Mouse (Mus musculus): ENCODE results near the gene Gm609.

Gm609 gene

GRCm38 (mm10) chr16:45397440-45397839 lies 95.3 kb downstream of the Gm609 start:
- DNase-seq (ENCODE audit: low read depth, low spot score) = no peak

DNA sequence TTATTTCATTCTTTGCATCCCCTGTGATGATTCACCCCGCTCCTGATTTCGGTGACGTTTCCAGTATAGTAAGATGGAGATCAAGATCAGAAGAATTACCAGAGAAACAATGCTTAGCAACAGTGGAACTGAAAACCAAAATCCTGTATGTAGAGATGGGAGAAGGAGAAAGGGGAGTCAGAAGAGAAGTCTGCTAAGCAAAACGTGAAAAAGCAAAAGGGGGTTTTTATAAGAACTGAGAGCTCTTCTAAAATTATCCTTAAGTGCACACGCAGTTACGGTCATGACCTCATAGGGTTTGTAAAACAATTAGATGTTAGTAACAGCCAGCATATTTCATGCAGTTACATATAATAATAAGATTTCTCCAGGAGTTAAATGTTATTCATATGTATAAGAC lies 100.5 kb downstream of the Gm609 start:
- no peak for DNase-seq (ENCODE audit: low read depth, low spot score)

- no peak for DNase-seq (ENCODE audit: low read depth, low spot score)
Observed at GRCm38 (mm10) chr16:45391680-45392079, 101.1 kb downstream of the Gm609 start.

- DNase-seq (ENCODE audit: low read depth, low spot score) = no peak
Observed at GRCm38 (mm10) chr16:45390286-45390956, 102.3 kb downstream of the Gm609 start.

DNA sequence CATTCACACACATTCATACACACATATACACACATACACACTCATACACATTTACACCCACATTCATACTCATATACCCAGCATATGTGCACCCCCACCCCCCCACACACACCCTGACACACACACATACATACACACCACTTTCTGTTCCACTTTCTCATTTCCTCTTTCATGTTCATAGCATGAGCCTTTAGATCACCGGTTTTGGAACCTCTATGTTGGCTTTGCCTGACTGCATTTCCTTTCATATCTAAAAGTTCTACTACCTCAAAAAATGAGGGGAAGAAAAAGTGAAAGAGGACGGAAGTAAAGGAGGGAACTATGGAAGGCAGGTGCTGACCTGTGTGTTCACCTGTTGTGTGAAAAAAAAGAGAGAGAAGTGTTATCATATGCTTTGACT lies 102.9 kb downstream of the Gm609 start:
- DNase-seq (ENCODE audit: low read depth, low spot score) = no peak

DNA sequence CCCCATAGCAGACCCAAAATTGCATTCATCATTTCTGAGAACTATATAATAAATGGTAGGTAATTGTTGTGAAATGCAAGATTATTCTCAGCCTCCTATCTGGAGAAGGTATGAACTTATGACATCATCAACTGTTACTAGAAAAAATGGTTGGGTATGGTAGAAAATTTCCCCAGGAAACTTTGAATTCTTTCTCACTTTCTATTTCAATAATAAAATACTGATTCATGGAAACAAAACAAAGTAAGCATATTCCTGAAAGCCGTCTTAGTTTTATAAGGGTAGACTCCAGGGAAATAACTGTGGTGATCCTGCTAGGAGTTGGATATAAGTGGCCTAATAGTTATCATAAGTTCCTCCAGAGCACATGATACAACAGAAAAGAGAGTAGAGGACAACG lies 103.7 kb downstream of the Gm609 start:
- no peak for DNase-seq (ENCODE audit: low read depth, low spot score)

DNA sequence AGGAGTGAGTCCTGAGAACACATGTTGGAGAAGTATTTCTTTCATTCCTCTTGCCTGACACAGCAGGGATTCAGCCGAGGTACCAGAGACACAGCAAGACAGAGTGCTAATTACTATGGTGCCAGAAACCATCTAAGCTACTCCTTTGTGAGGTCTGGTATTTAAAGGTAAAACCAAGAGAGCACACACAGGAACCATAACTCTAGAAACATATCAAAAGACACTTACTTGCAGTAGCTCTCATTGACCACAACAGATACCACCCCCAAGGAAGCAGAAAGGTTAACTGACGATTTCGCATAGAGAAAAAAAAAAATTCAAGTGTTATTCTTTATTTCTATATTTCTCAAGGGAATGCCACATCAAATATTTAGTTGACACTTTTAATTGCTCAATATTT lies 111.0 kb downstream of the Gm609 start:
- DNase-seq (ENCODE audit: low read depth, low spot score) = no peak

DNA sequence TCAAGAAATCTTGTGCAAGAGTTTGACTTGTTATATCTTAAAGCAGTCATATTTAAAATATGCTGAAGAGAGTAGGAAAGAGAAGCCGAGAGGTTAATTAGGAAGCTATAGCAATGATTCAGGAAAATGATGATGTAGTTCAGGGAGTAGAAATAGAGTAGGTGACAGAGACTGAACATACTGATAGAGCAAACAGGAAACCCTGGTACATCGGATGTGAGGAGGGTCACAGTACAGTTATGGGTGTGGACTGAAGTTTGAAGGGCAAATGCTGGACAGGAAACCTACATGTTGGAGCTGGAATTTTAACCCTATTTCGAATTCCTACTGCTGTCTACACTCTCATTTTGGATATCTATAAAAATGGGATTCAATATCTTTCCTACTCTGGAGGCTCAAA lies 113.8 kb downstream of the Gm609 start:
- no peak for DNase-seq (ENCODE audit: low read depth, low spot score)

GRCm38 (mm10) chr16:45378147-45378943 lies 114.4 kb downstream of the Gm609 start:
- DNase-seq (ENCODE audit: low read depth, low spot score) = no peak

DNA sequence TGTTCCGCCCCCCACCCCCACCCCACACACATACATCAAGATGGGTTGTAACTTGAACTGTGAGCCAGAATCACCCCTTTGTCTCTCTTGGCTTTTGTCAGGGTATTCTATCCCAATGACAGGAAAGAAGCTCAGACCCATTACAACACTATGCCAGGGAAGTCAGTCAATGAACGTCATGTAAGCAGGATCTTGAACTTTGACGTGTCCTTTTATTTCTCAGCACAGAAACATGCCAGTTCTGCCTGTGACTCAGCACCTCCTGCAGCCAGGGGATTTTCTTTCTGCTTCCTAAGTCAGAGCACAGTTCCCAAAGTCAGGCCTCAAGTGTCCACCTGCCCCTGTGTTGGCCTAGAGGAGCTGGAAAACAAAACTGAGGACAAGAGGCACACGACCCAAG lies 115.4 kb downstream of the Gm609 start:
- DNase-seq (ENCODE audit: low read depth, low spot score) = no peak

- no peak for DNase-seq (ENCODE audit: low read depth, low spot score)
Observed at GRCm38 (mm10) chr16:45376812-45377211, 116.0 kb downstream of the Gm609 start.

DNA sequence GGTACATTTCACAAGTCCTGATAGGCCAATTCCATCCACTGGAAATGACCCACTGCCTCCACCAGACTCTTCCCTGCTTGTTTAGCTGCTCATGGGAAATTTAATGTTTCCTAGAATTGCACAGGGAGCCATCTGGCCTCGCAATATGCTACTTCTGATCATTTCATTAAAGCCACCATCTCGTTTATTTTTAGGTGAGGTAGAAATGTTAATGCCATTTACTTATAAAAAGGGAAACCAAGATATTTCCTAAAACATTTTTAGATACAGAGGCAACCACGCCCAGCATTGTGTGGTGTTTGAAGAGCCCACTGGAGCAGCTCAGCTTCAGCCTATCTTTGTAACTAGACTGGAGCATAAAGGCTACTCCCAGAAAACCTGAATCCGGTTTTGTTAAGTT lies 116.5 kb downstream of the Gm609 start:
- no peak for DNase-seq (ENCODE audit: low read depth, low spot score)

GRCm38 (mm10) chr16:45375506-45376225 lies 117.1 kb downstream of the Gm609 start:
- DNase-seq (ENCODE audit: low read depth, low spot score) = no peak

- DNase-seq (ENCODE audit: low read depth, low spot score) = no peak
Observed at GRCm38 (mm10) chr16:45374074-45374473, 118.7 kb downstream of the Gm609 start.

DNA sequence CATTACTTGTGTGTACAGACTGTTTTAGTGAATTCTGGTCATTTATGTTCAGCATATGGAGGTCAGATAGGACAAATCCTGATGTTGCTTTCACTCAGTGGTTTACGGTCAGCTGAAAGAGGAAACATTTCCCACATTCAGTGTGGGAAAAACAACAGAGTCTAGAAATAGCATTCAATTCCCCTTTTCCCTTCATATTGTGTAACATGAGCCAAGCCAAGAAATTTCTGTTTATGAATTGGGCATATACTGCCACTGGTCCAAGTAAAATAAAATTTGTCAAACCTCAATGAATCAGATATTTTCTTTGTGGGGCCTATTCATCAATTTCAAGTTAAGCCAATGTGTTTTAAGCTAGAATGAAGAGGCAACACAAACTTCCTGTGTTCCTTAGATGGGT lies 121.7 kb downstream of the Gm609 start:
- DNase-seq (ENCODE audit: low read depth, low spot score) = no peak

DNA sequence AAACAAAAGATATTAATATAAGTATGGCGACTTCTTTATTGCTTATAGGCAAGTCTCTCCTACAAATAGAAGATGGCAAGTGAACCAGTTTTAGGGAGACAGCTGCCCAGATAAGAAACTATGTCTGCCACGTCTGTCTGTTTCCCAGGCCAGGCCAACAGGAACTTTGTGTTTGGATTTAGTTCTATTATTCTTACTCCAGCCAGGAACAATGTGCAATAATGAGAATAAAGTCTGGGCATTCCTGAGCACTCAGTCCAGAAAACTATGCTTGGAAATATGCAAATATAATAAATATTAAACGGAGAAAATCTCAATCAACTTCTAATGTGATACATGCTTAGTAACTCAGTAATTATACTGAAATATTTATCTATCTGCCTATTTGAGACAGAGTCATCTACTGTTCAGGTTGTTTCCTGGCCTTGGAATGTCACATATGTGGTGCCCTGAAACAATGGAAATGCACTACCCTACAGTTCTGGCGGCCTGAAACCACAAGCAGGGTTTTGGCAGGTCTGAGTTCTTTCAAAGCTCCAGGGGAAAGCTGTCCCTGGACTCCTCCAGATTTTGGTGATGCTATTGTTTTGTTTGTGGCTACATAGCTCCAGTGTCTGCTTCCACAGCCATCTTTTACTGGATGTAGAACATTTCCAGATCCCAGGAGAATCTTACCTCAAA lies 123.3 kb downstream of the Gm609 start:
- DNase-seq (ENCODE audit: low read depth, low spot score) = no peak

DNA sequence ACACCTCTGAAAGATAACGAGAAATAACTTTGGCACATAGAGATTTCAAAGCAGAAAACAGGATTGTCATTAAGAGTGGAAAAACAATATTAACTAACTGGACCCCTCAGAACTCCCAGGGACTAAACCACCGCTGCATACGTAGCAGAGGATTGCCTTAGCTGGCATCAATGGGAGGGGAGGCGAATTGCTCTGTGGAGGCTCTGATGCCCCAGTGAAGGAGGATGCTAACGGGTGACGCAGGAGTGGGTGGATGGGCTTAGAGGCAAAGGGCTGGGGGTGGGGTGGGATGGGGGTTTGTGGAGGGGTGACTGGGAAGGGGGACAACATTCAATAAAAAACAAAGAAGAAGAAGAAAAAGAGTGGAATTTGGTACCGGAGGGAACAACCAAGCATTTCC lies 126.7 kb downstream of the Gm609 start:
- DNase-seq (ENCODE audit: low read depth, low spot score) = no peak

DNA sequence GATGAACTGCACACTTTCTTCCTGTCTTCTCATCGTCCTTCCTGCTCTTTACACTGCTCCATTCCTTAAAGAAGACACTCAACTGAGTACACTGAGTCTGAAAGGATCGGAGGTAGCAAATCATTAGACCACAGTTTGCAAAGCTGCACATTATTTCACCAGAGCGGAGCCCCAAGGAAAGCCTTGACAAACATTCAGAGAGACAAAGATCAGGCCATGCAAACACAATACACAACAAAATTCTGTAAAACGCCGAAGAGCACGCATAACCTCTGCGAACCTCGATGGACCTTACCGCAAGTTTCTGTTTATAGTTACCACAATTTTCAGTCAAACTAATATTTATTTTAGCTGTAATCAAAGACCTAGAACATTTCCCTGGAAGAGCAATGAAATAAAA lies 127.4 kb downstream of the Gm609 start:
- no peak for DNase-seq (ENCODE audit: low read depth, low spot score)

- no peak for DNase-seq (ENCODE audit: low read depth, low spot score)
Observed at GRCm38 (mm10) chr16:45364627-45365026, 128.1 kb downstream of the Gm609 start.

DNA sequence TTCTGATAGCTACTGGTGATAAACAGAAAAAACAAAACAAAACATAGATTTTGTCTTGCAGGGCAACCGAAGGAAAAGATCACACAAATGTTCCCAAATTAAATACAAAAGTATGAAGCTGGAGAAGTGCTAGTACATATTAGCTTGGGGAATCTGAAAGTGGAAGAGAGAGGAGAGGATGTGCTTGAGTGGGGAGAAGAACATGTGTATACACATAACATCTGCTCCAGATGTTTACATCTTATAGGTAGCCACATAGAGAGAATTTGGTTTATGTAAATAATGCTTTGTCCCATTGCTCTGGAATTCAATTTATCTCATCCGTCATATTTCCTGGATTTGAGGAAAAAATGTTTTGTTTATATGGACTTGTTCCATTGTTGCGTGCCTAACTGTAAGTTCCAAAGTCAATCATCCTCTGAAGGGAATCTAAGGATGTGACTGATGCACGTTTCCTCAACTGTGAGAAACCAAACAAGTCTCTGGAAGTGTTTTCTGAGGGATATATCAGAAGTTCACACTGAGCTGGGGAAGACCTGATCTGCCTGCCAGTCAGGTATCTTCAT lies 129.2 kb downstream of the Gm609 start:
- no peak for DNase-seq (ENCODE audit: low read depth, low spot score)
